In genomic region chr14:34179351-34179750, GRCm38 (mm10) we compare ENCODE assay signal across 19 mouse cellular contexts. TPM values are rescaled to one million over a fixed set of nuclear protein-coding genes. Genes with fewer than 3 reads are reported as not detected.
DNase-seq lines count a peak whose midpoint lies in the region; ATAC-seq lines count a peak whose summit lies in the region.
"Had no signal": no experiment of that assay in that cellular context is flagged by ENCODE, and none has a peak within 500 bp of the region (broad histone marks: within the 10 kb centered on the region; RNA-seq: fewer than 3 reads in every experiment).

No protein-coding gene starts in this region.

- no peak overlapping the region for H3K27ac ChIP-seq in midbrain, embryonic 14.5 days (replicated peaks; ENCODE audit: low read depth, low read length)
- H3K27ac ChIP-seq: heart, embryonic 15.5 days; hindbrain, embryonic 10.5 days; liver, embryonic 15.5 days had no signal

- H3K9ac ChIP-seq in midbrain, embryonic 14.5 days (replicated peaks; ENCODE audit: low read length): no peak overlapping the region
- H3K9ac ChIP-seq: heart, embryonic 15.5 days; liver, embryonic 15.5 days had no signal

- 94% methylated on average over 3 of the region's 3 CpGs for WGBS in midbrain, embryonic 14.5 days

- H3K9me3 ChIP-seq in midbrain, embryonic 14.5 days (ENCODE audit: control insufficient read depth, low read length): peaks cover 8% of the 10 kb centered on the region
- H3K9me3 ChIP-seq: G1E; heart, embryonic 15.5 days; liver, embryonic 15.5 days had no signal

- H3K27me3 ChIP-seq in midbrain, embryonic 14.5 days (ENCODE audit: control insufficient read depth, insufficient read depth, low read length): no peaks in the 10 kb centered on the region
- H3K27me3 ChIP-seq: heart, embryonic 15.5 days; liver, embryonic 15.5 days had no signal

- no peak overlapping the region for H3K4me2 ChIP-seq in midbrain, embryonic 14.5 days (ENCODE audit: low read length)
- H3K4me2 ChIP-seq: heart, embryonic 15.5 days; liver, embryonic 15.5 days; midbrain, embryonic 11.5 days had no signal

- no peaks in the 10 kb centered on the region for H3K4me1 ChIP-seq in midbrain, embryonic 14.5 days (ENCODE audit: control insufficient read depth, insufficient read depth, low read length)
- H3K4me1 ChIP-seq: heart, embryonic 15.5 days; hindbrain, embryonic 10.5 days; liver, embryonic 15.5 days had no signal

- peak; percentile 87 to 91 for DNase-seq in frontal cortex, adult 2 months (ENCODE audit: extremely low spot score in 1 of 2, low spot score in 1 of 2)
- DNase-seq in gonadal fat pad, adult 2 months (ENCODE audit: low read depth): peak; percentile 40
- DNase-seq in left cerebral cortex, adult 18-20 months (ENCODE audit: low spot score in 2 of 2): peak; percentile 59 to 76
- DNase-seq in right cerebral cortex, postnatal 10 days (ENCODE audit: low spot score in 2 of 2): peak; percentile 68 to 88
- no peak for DNase-seq in midbrain, embryonic 14.5 days
- DNase-seq in gastrocnemius, adult 18-20 months (ENCODE audit: low spot score): no peak
- no peak for DNase-seq in adrenal gland, postnatal 10 days
- DNase-seq: adrenal gland, adult 2 months; cerebellum, adult 2 months; lung, postnatal 4 days; thymus, adult 2 months had no signal

- H3K4me3 ChIP-seq in midbrain, embryonic 14.5 days (replicated peaks; ENCODE audit: low read depth, low read length): no peak overlapping the region
- H3K4me3 ChIP-seq: heart, embryonic 15.5 days; hindbrain, embryonic 10.5 days; liver, embryonic 15.5 days had no signal

- no peaks in the 10 kb centered on the region for H3K36me3 ChIP-seq in midbrain, embryonic 14.5 days (ENCODE audit: control insufficient read depth, insufficient read depth, low read length)
- H3K36me3 ChIP-seq: G1E; heart, embryonic 15.5 days; hindbrain, embryonic 10.5 days; liver, embryonic 15.5 days had no signal

- ATAC-seq in midbrain, embryonic 14.5 days (ENCODE audit: low FRiP score, low TSS enrichment): no peak
- ATAC-seq: forebrain, embryonic 14.5 days had no signal

RNA-seq across cellular contexts. Expression of gene Gprin2, which starts 22.1 kb away (rescaled TPM):
- polyA plus RNA-seq in frontal cortex, adult 2 months (2012; rRNA removed): 1.1 and 1.2 TPM in 2 replicates
- polyA plus RNA-seq in gonadal fat pad, adult 2 months (2012; rRNA removed): 0.34 and 0.51 TPM in 2 replicates
- total RNA-seq in left cerebral cortex, adult 18-20 months (2021): 1 to 10 TPM; 3.1 to 3.7 TPM
- polyA plus RNA-seq in midbrain, embryonic 14.5 days (2014; fragmentation: Nextera tagmentation; extraction: Ambion mirVana): 5.7 and 6.8 TPM in 2 replicates
- under 1 TPM; 0.02 TPM for total RNA-seq in gastrocnemius, adult 18-20 months (2021)
- total RNA-seq in adrenal gland, postnatal 10 days (2021): 1 to 10 TPM in 1 of 2 experiments, under 1 TPM in 1; 0.36 to 1.4 TPM
- total RNA-seq: granulocyte monocyte progenitor cell, adult 5-6 weeks had no signal
- polyA plus RNA-seq: G1E had no signal

RNA-seq across cellular contexts. Expression of gene Npy4r, which starts 27.1 kb away (rescaled TPM):
- not detected in 2 replicates for polyA plus RNA-seq in frontal cortex, adult 2 months (2012; rRNA removed)
- polyA plus RNA-seq in gonadal fat pad, adult 2 months (2012; rRNA removed): 0.11 and 0.14 TPM in 2 replicates
- not detected for total RNA-seq in left cerebral cortex, adult 18-20 months (2021)
- 0.13 and 0.18 TPM in 2 replicates for polyA plus RNA-seq in midbrain, embryonic 14.5 days (2014; fragmentation: Nextera tagmentation; extraction: Ambion mirVana)
- total RNA-seq in gastrocnemius, adult 18-20 months (2021): under 1 TPM in 1 of 2 experiments, not detected in 1; 0.07 TPM
- total RNA-seq in adrenal gland, postnatal 10 days (2021): under 1 TPM; 0.27 to 0.30 TPM
- total RNA-seq: granulocyte monocyte progenitor cell, adult 5-6 weeks had no signal
- polyA plus RNA-seq: G1E; hindbrain, embryonic 10.5 days; limb, embryonic 11.5 days; midbrain, embryonic 11.5 days had no signal

RNA-seq across cellular contexts. Expression of gene Syt15, which starts 40.0 kb away (rescaled TPM):
- polyA plus RNA-seq in frontal cortex, adult 2 months (2012; rRNA removed): 1.1 and 1.3 TPM in 2 replicates
- polyA plus RNA-seq in gonadal fat pad, adult 2 months (2012; rRNA removed): 4.7 and 6.6 TPM in 2 replicates
- total RNA-seq in left cerebral cortex, adult 18-20 months (2021): under 1 TPM; 0.37 to 0.66 TPM
- polyA plus RNA-seq in midbrain, embryonic 14.5 days (2014; fragmentation: Nextera tagmentation; extraction: Ambion mirVana): 0.28 and 0.42 TPM in 2 replicates
- under 1 TPM; 0.24 to 0.30 TPM for total RNA-seq in gastrocnemius, adult 18-20 months (2021)
- 1 to 10 TPM; 1.3 to 1.4 TPM for total RNA-seq in adrenal gland, postnatal 10 days (2021)
- total RNA-seq: granulocyte monocyte progenitor cell, adult 5-6 weeks had no signal
- polyA plus RNA-seq: G1E had no signal

Comparison
In these comparisons a context has a peak if more than half of its experiments do, and no peak if none do; other contexts are left out.
1. DNase-seq: peak in frontal cortex, adult 2 months (2 of 2), gonadal fat pad, adult 2 months (single experiment), left cerebral cortex, adult 18-20 months (2 of 2) and right cerebral cortex, postnatal 10 days (2 of 2); none in midbrain, embryonic 14.5 days (single experiment), gastrocnemius, adult 18-20 months (single experiment) and adrenal gland, postnatal 10 days (single experiment).